Mouse (Mus musculus): ENCODE measurements around the gene Fancc. TPM values are rescaled to one million over a fixed set of nuclear protein-coding genes. Genes with fewer than 3 reads are reported as not detected.
A peak's percentile ranks its signal among the peaks of the same experiment; 100 is the strongest.

Gene Fancc
- total RNA-seq, 4 experiments from 2014 or later: 2.0 to 2.4 (median 2.1) TPM

GRCm38 (mm10) chr13:63247631-63248030 is 249.4 kb downstream of the Fancc start:
- DNase-seq (ENCODE audit: low spot score in 2 of 2): no peak

GRCm38 (mm10) chr13:63247041-63247440 is 250.0 kb downstream of the Fancc start:
- no peak for DNase-seq (ENCODE audit: low spot score in 2 of 2)

- DNase-seq (ENCODE audit: low spot score in 2 of 2): no peak
These were observed 250.6 kb downstream of the Fancc start for GRCm38 (mm10) chr13:63246332-63246940.

- DNase-seq (ENCODE audit: low spot score in 2 of 2): no peak
These were observed 251.3 kb downstream of the Fancc start for GRCm38 (mm10) chr13:63245812-63246211.

GRCm38 (mm10) chr13:63245218-63245617 is 251.9 kb downstream of the Fancc start:
- no peak for DNase-seq (ENCODE audit: low spot score in 2 of 2)

GRCm38 (mm10) chr13:63244425-63244824 is 252.7 kb downstream of the Fancc start:
- DNase-seq (ENCODE audit: low spot score in 2 of 2): no peak

- DNase-seq (ENCODE audit: low spot score in 2 of 2): no peak
These were observed 253.5 kb downstream of the Fancc start for GRCm38 (mm10) chr13:63243586-63243985.

- DNase-seq (ENCODE audit: low spot score in 2 of 2): no peak
These were observed 254.5 kb downstream of the Fancc start for GRCm38 (mm10) chr13:63242401-63243192.

GRCm38 (mm10) chr13:63241665-63242064 is 255.4 kb downstream of the Fancc start:
- DNase-seq (ENCODE audit: low spot score in 2 of 2): no peak

- DNase-seq (ENCODE audit: low spot score in 2 of 2): no peak
These were observed 256.2 kb downstream of the Fancc start for GRCm38 (mm10) chr13:63240835-63241234.

- DNase-seq (ENCODE audit: low spot score in 2 of 2): peak; percentile 61 to 77
These were observed 257.0 kb downstream of the Fancc start for GRCm38 (mm10) chr13:63239877-63240671.

- DNase-seq (ENCODE audit: low spot score in 2 of 2): no peak
These were observed 257.7 kb downstream of the Fancc start for GRCm38 (mm10) chr13:63239301-63239804.

GRCm38 (mm10) chr13:63238045-63238444 is 259.0 kb downstream of the Fancc start:
- no peak for DNase-seq (ENCODE audit: low spot score in 2 of 2)

GRCm38 (mm10) chr13:63236159-63236893 is 260.8 kb downstream of the Fancc start:
- DNase-seq (ENCODE audit: low spot score in 2 of 2): no peak

- no peak for DNase-seq (ENCODE audit: low spot score in 2 of 2)
These were observed 261.5 kb downstream of the Fancc start for GRCm38 (mm10) chr13:63235551-63235950.

Small RNAs within 50 kb of the gene (microRNA-seq; reads per million reads assigned to microRNA genes)
- gene Mir23b (46,301 reads per million, percentile 97 among the genes with 10 or more reads in this experiment), gene Mir24-1 (not detected), gene Mir27b (3,914 reads per million, percentile 88 among the genes with 10 or more reads in this experiment), gene Mir3074-1 (not detected)

Other genes with a start within 250 kb of the Fancc start
- gene Ptch1, start 76.3 kb upstream of the Fancc start, total RNA-seq (2022): 10 to 100 TPM in 1 of 4 experiments, 1 to 10 TPM in 3; 6.6 to 10.3 (median 8.3) TPM